Mouse (Mus musculus) limb, embryonic 14.5 days (tissue): Measurements from ENCODE around the gene Ttc39d. TPM values are rescaled to one million over a fixed set of nuclear protein-coding genes. Genes with fewer than 3 reads are reported as not detected.

ENCODE experiments used
- ATAC-seq: fragments of 200-750 bp; cut with Nextera tagmentation; 2 replicates; pipeline ENCODE4 v1.8.0; 2017; ENCODE audit warnings: low read depth, moderate number of reproducible peaks, moderate TSS enrichment; ENCODE audit not compliant: low FRiP score
- DNase-seq: peaks from one replicate; pipeline ENCODE4 v3.0.0-alpha.2; 2015; ENCODE audit warnings: low spot score
- H3K27ac ChIP-seq: fragments of 300-500 bp; sonication (generic); replicated peaks from 2 replicates; pipeline ENCODE4 v1.5.1; 2014; ENCODE audit warnings: low read depth, mild to moderate bottlenecking, low read length, moderate library complexity, mixed read lengths
- H3K27me3 ChIP-seq: fragments of 300-500 bp; sonication (generic); 2 replicates; pipeline ENCODE4 v1.6.1; 2014; ENCODE audit warnings: low read length, mixed read lengths; ENCODE audit not compliant: control insufficient read depth, insufficient read depth
- H3K36me3 ChIP-seq: fragments of 300-500 bp; sonication (generic); 2 replicates; pipeline ENCODE4 v1.6.1; 2014; ENCODE audit warnings: mild to moderate bottlenecking, low read length, moderate library complexity, mixed read lengths; ENCODE audit not compliant: control insufficient read depth, insufficient read depth
- H3K4me1 ChIP-seq: fragments of 300-500 bp; sonication (generic); 2 replicates; pipeline ENCODE4 v1.6.1; 2014; ENCODE audit warnings: antibody characterized with exemption, low read length, mixed read lengths; ENCODE audit not compliant: control insufficient read depth, insufficient read depth
- H3K4me2 ChIP-seq: fragments of 300-500 bp; sonication (generic); replicated peaks from 2 replicates; pipeline ENCODE4 v1.6.1; 2014; ENCODE audit warnings: low read depth, mild to moderate bottlenecking, low read length, moderate library complexity; ENCODE audit not compliant: severe bottlenecking
- H3K4me3 ChIP-seq: fragments of 300-500 bp; sonication (generic); replicated peaks from 2 replicates; pipeline ENCODE4 v1.5.1; 2014; ENCODE audit warnings: low read length
- H3K9ac ChIP-seq: fragments of 300-500 bp; sonication (generic); 2 replicates; pipeline ENCODE4 v1.6.1; 2014; ENCODE audit warnings: mild to moderate bottlenecking, low read depth, low read length, moderate library complexity; ENCODE audit not compliant: severe bottlenecking
- H3K9me3 ChIP-seq: fragments of 300-500 bp; sonication (generic); 2 replicates; pipeline ENCODE4 v1.6.1; 2016; ENCODE audit warnings: low read length; ENCODE audit not compliant: control insufficient read depth
- POLR2A ChIP-seq: fragments of 200-500 bp; IDR thresholded peaks from 2 replicates; pipeline ENCODE4 v1.8.0; 2012; ENCODE audit warnings: inconsistent platforms, mild to moderate bottlenecking, moderate library complexity, borderline replicate concordance; ENCODE audit not compliant: insufficient read depth, insufficient read length; ENCODE audit errors: extremely low read depth
- WGBS: fragments of 180-500 bp; shearing (Covaris S2); extraction: QIAGEN DNeasy Blood & Tissue Kit; methylation state at CpG from one replicate; pipeline ENCODE4 v1.1.7; 2014; 5-methylcytosine and 5-hydroxymethylcytosine counted together
- polyA plus RNA-seq, 2 experiments: library from polyadenylated mRNA; depleted of rRNA in 1 of 2; stranded (reverse) in 1 of 2; unstranded in 1 of 2; fragments of >200 nt; fragmentation: Nextera tagmentation in 1 of 2; extraction: Ambion mirVana in 1 of 2; gene quantifications; 2 replicates each; pipeline versions ENCODE4 v1.2.1 to v1.2.3; 2012 to 2014

The Ttc39d gene
- polyA plus RNA-seq, 2 experiments = 0.11 TPM; not detected in 1

DNA sequence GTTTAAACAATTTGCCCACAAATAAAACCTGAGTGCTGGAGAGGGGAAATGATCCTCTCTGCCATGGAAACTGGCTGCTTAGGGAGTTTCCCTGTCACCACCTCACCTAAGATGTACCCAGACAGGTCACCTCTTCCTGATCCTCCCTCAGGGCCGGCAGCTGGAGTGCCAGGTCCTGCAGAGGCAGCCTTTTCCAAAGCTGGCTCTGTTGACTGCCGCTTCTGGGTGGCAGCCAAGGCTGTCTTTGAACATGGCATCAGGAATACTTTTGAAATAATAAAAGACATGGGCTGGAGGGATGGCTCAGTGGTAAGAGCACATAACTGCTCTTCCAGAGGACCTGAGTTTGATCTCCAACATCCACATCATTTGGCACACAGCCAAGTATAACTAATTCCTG, 22.1 kb downstream of the Ttc39d start:
- H3K27ac ChIP-seq = no peak overlapping the region
- peaks cover 3% of the 10 kb centered on the region; the same call in 1 of the 2 replicates for H3K4me1 ChIP-seq
- no peak for TF ChIP-seq POLR2A
- H3K9me3 ChIP-seq = no peaks in the 10 kb centered on the region
- H3K4me3 ChIP-seq = no peak overlapping the region
- no peak overlapping the region for H3K4me2 ChIP-seq
- WGBS = 98% methylated on average over 2 of the region's 2 CpGs
- DNase-seq (peak; percentile 7), ATAC-seq (no peak)
- 0 out of 2 replicates have a peak, but pooled peaks cover 5% of the 10 kb centered on the region for H3K36me3 ChIP-seq
- H3K27me3 ChIP-seq = no peaks in the 10 kb centered on the region
- no peak overlapping the region for H3K9ac ChIP-seq

DNA sequence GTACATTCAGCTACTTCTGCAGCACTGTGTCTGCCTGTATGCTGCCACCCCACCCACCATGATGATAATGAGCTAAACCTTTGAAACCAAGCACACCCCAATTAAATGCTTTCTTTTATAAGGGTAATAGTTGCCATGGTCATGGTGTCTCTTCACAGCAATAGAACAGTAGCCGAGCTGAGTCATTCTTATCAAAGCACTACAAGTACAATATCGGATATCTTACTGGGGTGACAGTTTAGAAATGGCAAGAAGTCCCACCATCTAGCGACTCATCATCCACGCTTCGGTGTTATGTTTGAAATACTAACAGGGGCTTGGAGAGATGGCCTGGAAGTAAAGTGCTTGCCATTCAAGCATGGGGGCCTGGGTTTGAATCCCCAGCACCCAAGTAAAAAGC, 26.6 kb downstream of the Ttc39d start:
- no peaks in the 10 kb centered on the region for H3K27me3 ChIP-seq
- no peak overlapping the region for H3K4me2 ChIP-seq
- H3K9me3 ChIP-seq = no peaks in the 10 kb centered on the region
- no peak overlapping the region for H3K4me3 ChIP-seq
- no peak overlapping the region for H3K9ac ChIP-seq
- H3K27ac ChIP-seq = no peak overlapping the region
- WGBS = 90% methylated on average over 5 of the region's 5 CpGs
- no peak for TF ChIP-seq POLR2A
- DNase-seq (no peak), ATAC-seq (no peak)
- peaks cover 11% of the 10 kb centered on the region for H3K36me3 ChIP-seq
- no peaks in the 10 kb centered on the region for H3K4me1 ChIP-seq

GRCm38 (mm10) chr17:80234376-80234775, 27.1 kb downstream of the Ttc39d start:
- no peak for ATAC-seq

DNA sequence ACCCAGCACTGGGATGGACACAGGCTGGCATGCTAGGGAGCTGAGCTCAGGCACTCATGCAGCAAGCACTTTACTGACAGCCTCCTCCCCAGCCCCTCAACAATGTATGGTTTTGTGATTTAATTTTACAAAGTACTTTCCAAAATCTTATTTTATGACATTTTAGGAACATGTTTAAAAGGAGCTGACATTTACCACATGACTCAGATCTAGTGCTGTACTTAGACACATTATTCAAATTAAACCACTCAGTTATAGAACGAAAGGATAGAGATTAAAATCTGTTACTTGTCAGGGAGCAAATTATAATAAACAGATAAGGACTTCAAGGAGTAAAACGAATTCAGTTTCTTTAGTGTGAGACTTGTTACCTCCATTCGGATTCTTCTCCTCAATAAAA, 28.2 kb downstream of the Ttc39d start:
- Histone ChIP-seq H3K4me3 (no peak overlapping the region), H3K4me1 (no peaks in the 10 kb centered on the region), H3K4me2 (no peak overlapping the region), H3K36me3 (peaks cover 25% of the 10 kb centered on the region), H3K9ac (no peak overlapping the region), H3K9me3 (no peaks in the 10 kb centered on the region), H3K27me3 (no peaks in the 10 kb centered on the region), H3K27ac (no peak overlapping the region)
- DNase-seq (no peak), ATAC-seq (no peak)
- WGBS = 84% methylated on average over 3 of the region's 3 CpGs
- no peak for TF ChIP-seq POLR2A

More at GRCm38 (mm10) chr17:80234376-80234775, 27.1 kb downstream of the Ttc39d start:
- no peaks in the 10 kb centered on the region for H3K27me3 ChIP-seq
- H3K4me2 ChIP-seq = no peak overlapping the region
- TF ChIP-seq POLR2A = no peak
- H3K9ac ChIP-seq = no peak overlapping the region
- H3K4me3 ChIP-seq = no peak overlapping the region
- H3K27ac ChIP-seq = no peak overlapping the region
- whole genome bisulfite sequencing = 85% methylated on average over 7 of the region's 7 CpGs
- peaks cover 15% of the 10 kb centered on the region for H3K36me3 ChIP-seq
- no peaks in the 10 kb centered on the region for H3K4me1 ChIP-seq
- no peaks in the 10 kb centered on the region for H3K9me3 ChIP-seq
- no peak for DNase-seq

GRCm38 (mm10) chr17:80236805-80237204, 29.5 kb downstream of the Ttc39d start:
- Histone ChIP-seq H3K36me3 (peaks cover 36% of the 10 kb centered on the region), H3K27ac (no peak overlapping the region), H3K4me3 (no peak overlapping the region), H3K4me1 (no peaks in the 10 kb centered on the region), H3K27me3 (no peaks in the 10 kb centered on the region), H3K4me2 (no peak overlapping the region), H3K9me3 (no peaks in the 10 kb centered on the region), H3K9ac (no peak overlapping the region)
- ATAC-seq = no peak
- DNase-seq = no peak
- TF ChIP-seq POLR2A = no peak
- WGBS = 87% methylated on average over 3 of the region's 3 CpGs

DNA sequence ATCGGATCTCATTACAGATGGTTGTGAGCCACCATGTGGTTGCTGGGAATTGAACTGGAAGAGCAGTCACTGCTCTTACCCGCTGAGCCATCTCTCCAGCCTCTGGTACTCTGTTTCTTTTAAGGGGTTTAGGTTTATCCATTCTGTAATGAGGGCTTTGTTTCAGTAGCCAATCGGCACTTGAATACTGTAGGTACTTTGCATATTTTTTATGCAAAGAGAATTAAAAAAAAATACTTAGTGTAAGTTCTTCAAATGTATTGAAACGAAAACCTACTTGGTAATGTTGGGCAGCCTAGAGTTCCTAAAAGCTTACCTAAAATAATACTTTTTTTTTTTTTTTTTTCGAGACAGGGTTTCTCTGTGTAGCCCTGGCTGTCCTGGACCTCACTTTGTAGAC, 30.2 kb downstream of the Ttc39d start:
- no peak overlapping the region for H3K4me2 ChIP-seq

More for the DNA sequence above, 30.2 kb downstream of the Ttc39d start:
- Histone ChIP-seq H3K36me3 (peaks cover 42% of the 10 kb centered on the region), H3K9me3 (no peaks in the 10 kb centered on the region), H3K27me3 (no peaks in the 10 kb centered on the region), H3K9ac (no peak overlapping the region), H3K27ac (no peak overlapping the region), H3K4me3 (no peak overlapping the region), H3K4me1 (no peaks in the 10 kb centered on the region)
- ATAC-seq (no peak), DNase-seq (no peak)
- WGBS = 93% methylated on average over 5 of the region's 5 CpGs
- no peak for TF ChIP-seq POLR2A
